Mouse (Mus musculus): ENCODE measurements at regions not wholly inside any gene's neighbourhood (a gene's known extent, or its start where the extent isn't known, plus 50 kb on each side); places are given as distances from the start of the nearest gene placed in this dataset.

GRCm38 (mm10) chr2:159591396-159592124, 742.4 kb downstream of the Gm826 start:
- TF ChIP-seq CHD1 (IDR thresholded peaks at IDR 0.05; ENCODE audit: low read depth, low read length): no peak
- TF ChIP-seq CTCF (IDR thresholded peaks at IDR 0.05 in 2 of 3, conservative IDR thresholded peaks at IDR 0.05 in 1 of 3; ENCODE audit: control insufficient read depth in 1 of 3, insufficient read depth in 1 of 3, low read depth in 2 of 3, low read length in 3 of 3, poor library complexity in 1 of 3, severe bottlenecking in 1 of 3): no peak
- no peak for TF ChIP-seq MAZ (IDR thresholded peaks at IDR 0.05; ENCODE audit: low read depth, low read length)
- no peak for TF ChIP-seq KAT2A (conservative IDR thresholded peaks at IDR 0.05; ENCODE audit: low read depth, low read length)
- TF ChIP-seq POLR2A (IDR thresholded peaks at IDR 0.05; ENCODE audit: control insufficient read depth in 1 of 2, insufficient read depth in 1 of 2, low read depth in 1 of 2, low read length in 2 of 2, poor library complexity in 1 of 2): no peak
- no peak for TF ChIP-seq EP300 (IDR thresholded peaks at IDR 0.05; ENCODE audit: low read depth in 1 of 2, low read length in 2 of 2)
- no peak for TF ChIP-seq GATA1 (IDR thresholded peaks at IDR 0.05; ENCODE audit: low read depth, low read length)
- no peak for TF ChIP-seq POLR2AphosphoS5 (IDR thresholded peaks at IDR 0.05; ENCODE audit: borderline replicate concordance, low read depth, low read length)
- TF ChIP-seq TBP (IDR thresholded peaks at IDR 0.05; ENCODE audit: low read depth, low read length): no peak
- TF ChIP-seq USF1 (IDR thresholded peaks at IDR 0.05; ENCODE audit: low read depth, low read length): no peak
- no peak for TF ChIP-seq E2F4 (IDR thresholded peaks at IDR 0.05; ENCODE audit: borderline replicate concordance, low read depth, low read length)
